ENCODE assay signal across 29 mouse cellular contexts in genomic region chr8:119511722-119512121, GRCm38 (mm10). TPM values are rescaled to one million over a fixed set of nuclear protein-coding genes. Genes with fewer than 3 reads are reported as not detected.
A peak's percentile ranks its signal among the peaks of the same experiment; 100 is the strongest.
DNase-seq lines count a peak whose midpoint lies in the region; ATAC-seq lines count a peak whose summit lies in the region.
"Had no signal": no experiment of that assay in that cellular context is flagged by ENCODE, and none has a peak within 500 bp of the region (broad histone marks: within the 10 kb centered on the region; RNA-seq: fewer than 3 reads in every experiment).

No protein-coding gene starts in this region.

- H3K4me1 ChIP-seq in midbrain, embryonic 13.5 days (replicated peaks): peaks cover 23% of the 10 kb centered on the region
- peaks cover 12% of the 10 kb centered on the region for H3K4me1 ChIP-seq in midbrain, embryonic 10.5 days
- H3K4me1 ChIP-seq in liver, embryonic 12.5 days: peaks cover 12% of the 10 kb centered on the region
- H3K4me1 ChIP-seq: forebrain, embryonic 15.5 days; kidney, embryonic 15.5 days had no signal

- 79% methylated on average over 7 of the region's 7 CpGs for WGBS in midbrain, embryonic 13.5 days
- WGBS in midbrain, embryonic 10.5 days: 95% methylated on average over 7 of the region's 7 CpGs
- whole genome bisulfite sequencing in liver, embryonic 12.5 days (ENCODE audit: insufficient replicate concordance): 67% methylated on average over 7 of the region's 7 CpGs

- no peaks in the 10 kb centered on the region for H3K9me3 ChIP-seq in midbrain, embryonic 13.5 days
- no peaks in the 10 kb centered on the region for H3K9me3 ChIP-seq in midbrain, embryonic 10.5 days (replicated peaks)
- no peaks in the 10 kb centered on the region for H3K9me3 ChIP-seq in liver, embryonic 12.5 days (replicated peaks)
- H3K9me3 ChIP-seq: embryonic facial prominence, embryonic 10.5 days; forebrain, embryonic 15.5 days; heart, embryonic 13.5 days; kidney, embryonic 15.5 days; neural tube, embryonic 13.5 days had no signal

- no peak for DNase-seq in midbrain, embryonic 10.5 days (ENCODE audit: low spot score)
- DNase-seq in gastrocnemius, postnatal 10 days: no peak
- DNase-seq in spleen, postnatal 4 days (ENCODE audit: low spot score in 2 of 2): no peak
- DNase-seq in embryo, embryonic 10 days (ENCODE audit: low spot score): no peak
- DNase-seq: adrenal gland, adult 8-10 months; cerebellum, adult 8-10 months; cerebellum, postnatal 36 days; gastrocnemius, postnatal 36 days; heart, adult 2 months; heart, postnatal 14 days; kidney, adult 11 months; kidney, postnatal 36 days; layer of hippocampus, adult 9-11 months; lung, adult 18-20 months; lung, postnatal 14 days had no signal

- H3K27me3 ChIP-seq in midbrain, embryonic 13.5 days: no peaks in the 10 kb centered on the region
- no peaks in the 10 kb centered on the region for H3K27me3 ChIP-seq in midbrain, embryonic 10.5 days (ENCODE audit: low read depth, poor library complexity, severe bottlenecking)
- no peaks in the 10 kb centered on the region for H3K27me3 ChIP-seq in liver, embryonic 12.5 days (replicated peaks)
- H3K27me3 ChIP-seq: forebrain, embryonic 15.5 days; heart, embryonic 13.5 days; kidney, embryonic 15.5 days; neural tube, embryonic 13.5 days had no signal

- no peak overlapping the region for H3K9ac ChIP-seq in midbrain, embryonic 13.5 days (replicated peaks)
- H3K9ac ChIP-seq in liver, embryonic 12.5 days: no peak overlapping the region
- H3K9ac ChIP-seq: forebrain, embryonic 15.5 days; heart, embryonic 13.5 days; kidney, embryonic 15.5 days; neural tube, embryonic 13.5 days had no signal

- H3K4me3 ChIP-seq in midbrain, embryonic 13.5 days (replicated peaks): no peak overlapping the region
- no peak overlapping the region for H3K4me3 ChIP-seq in midbrain, embryonic 10.5 days
- H3K4me3 ChIP-seq in liver, embryonic 12.5 days: no peak overlapping the region
- H3K4me3 ChIP-seq: embryonic facial prominence, embryonic 10.5 days; forebrain, embryonic 15.5 days; heart, adult 2 months; heart, embryonic 13.5 days; kidney, embryonic 15.5 days; myocyte; neural tube, embryonic 13.5 days had no signal

- H3K36me3 ChIP-seq in midbrain, embryonic 13.5 days: peaks cover 94% of the 10 kb centered on the region
- H3K36me3 ChIP-seq in midbrain, embryonic 10.5 days: peaks cover 99% of the 10 kb centered on the region
- peaks cover 97% of the 10 kb centered on the region for H3K36me3 ChIP-seq in liver, embryonic 12.5 days

- ATAC-seq in midbrain, embryonic 13.5 days: 0 out of 2 replicates have a peak, but pooled peaks have one; percentile 15
- ATAC-seq in liver, embryonic 12.5 days: peak; percentile 14; the same call in 1 of the 2 replicates
- peak; percentile 68 for ATAC-seq in megakaryocyte progenitor cell, adult 5-6 weeks (replicated peaks; ENCODE audit: poor library complexity)
- ATAC-seq: activated CD4-positive, CD25-positive, alpha-beta regulatory T cell, adult 4 months; forebrain, embryonic 15.5 days had no signal

- H3K27ac ChIP-seq in midbrain, embryonic 13.5 days: peak overlapping the region; percentile 68
- no peak overlapping the region for H3K27ac ChIP-seq in midbrain, embryonic 10.5 days (replicated peaks)
- H3K27ac ChIP-seq in liver, embryonic 12.5 days: no peak overlapping the region
- H3K27ac ChIP-seq: embryonic facial prominence, embryonic 10.5 days; forebrain, embryonic 15.5 days; heart, adult 2 months; heart, embryonic 13.5 days; kidney, embryonic 15.5 days; neural tube, embryonic 13.5 days had no signal

- no peak overlapping the region for H3K4me2 ChIP-seq in midbrain, embryonic 13.5 days (replicated peaks)
- H3K4me2 ChIP-seq in liver, embryonic 12.5 days: no peak overlapping the region
- H3K4me2 ChIP-seq: forebrain, embryonic 15.5 days; heart, embryonic 13.5 days; kidney, embryonic 15.5 days; neural tube, embryonic 13.5 days had no signal

RNA-seq across cellular contexts. Expression of gene Slc38a8, which starts 10.2 kb away (rescaled TPM):
- polyA plus RNA-seq in midbrain, embryonic 13.5 days (2015; fragmentation: Nextera tagmentation; extraction: Ambion mirVana): not detected in 2 replicates
- 0.15 and 1.1 TPM in 2 replicates for polyA plus RNA-seq in midbrain, embryonic 10.5 days (2016; fragmentation: Nextera tagmentation; extraction: Ambion mirVana)
- not detected in 2 replicates for polyA plus RNA-seq in liver, embryonic 12.5 days (2016; fragmentation: Nextera tagmentation; extraction: Ambion mirVana)
- not detected in 2 replicates for total RNA-seq in megakaryocyte progenitor cell, adult 5-6 weeks (2015)
- total RNA-seq in megakaryocyte progenitor cell, adult 5-6 weeks (2017): not detected in 2 replicates
- total RNA-seq in gastrocnemius, postnatal 10 days (2021): not detected
- total RNA-seq: gastrocnemius, postnatal 36 days; heart, adult 2 months; heart, postnatal 14 days; megakaryocyte, adult 5-6 weeks had no signal
- polyA plus RNA-seq: activated CD4-positive, CD25-positive, alpha-beta regulatory T cell, adult 4 months; C2C12; forebrain, embryonic 15.5 days; heart, adult 2 months; heart, embryonic 13.5 days; hindbrain, embryonic 11.5 days; kidney, embryonic 15.5 days; limb, embryonic 11.5 days; myocyte; neural tube, embryonic 13.5 days had no signal

RNA-seq across cellular contexts. Expression of gene Mbtps1, which starts 46.8 kb away (rescaled TPM):
- polyA plus RNA-seq in midbrain, embryonic 13.5 days (2015; fragmentation: Nextera tagmentation; extraction: Ambion mirVana): 67.7 and 70.4 TPM in 2 replicates
- polyA plus RNA-seq in midbrain, embryonic 10.5 days (2016; fragmentation: Nextera tagmentation; extraction: Ambion mirVana): 111 and 112 TPM in 2 replicates
- 45.7 and 48.8 TPM in 2 replicates for polyA plus RNA-seq in liver, embryonic 12.5 days (2016; fragmentation: Nextera tagmentation; extraction: Ambion mirVana)
- 36.4 and 40.2 TPM in 2 replicates for total RNA-seq in megakaryocyte progenitor cell, adult 5-6 weeks (2015)
- total RNA-seq in megakaryocyte progenitor cell, adult 5-6 weeks (2017): 38.7 and 41.3 TPM in 2 replicates
- 10 to 100 TPM; 55.4 to 65.0 TPM for total RNA-seq in gastrocnemius, postnatal 10 days (2021)

Comparison
In these comparisons a context has a peak if more than half of its experiments do, and no peak if none do; other contexts are left out.
1. ATAC-seq: peak in every context shown above with its lines; median percentile 68 in megakaryocyte progenitor cell, adult 5-6 weeks; 15 in midbrain, embryonic 13.5 days; 14 in liver, embryonic 12.5 days.